Mouse (Mus musculus) cortical plate, adult 2 months (tissue): ENCODE measurements around the gene Fignl1.

Experiments
- CTCF ChIP-seq: fragments of 200-500 bp; IDR thresholded peaks from 2 replicates; pipeline ENCODE4 v1.5.1; 2011; ENCODE audit warnings: mild to moderate bottlenecking, control low read depth, low read length; ENCODE audit not compliant: insufficient read depth; ENCODE audit errors: extremely low read depth
- POLR2A ChIP-seq: fragments of 200-500 bp; IDR thresholded peaks from 2 replicates; pipeline ENCODE4 v1.6.1; 2011; ENCODE audit warnings: mild to moderate bottlenecking, low read length, control low read depth; ENCODE audit not compliant: insufficient read depth; ENCODE audit errors: extremely low read depth

- TF ChIP-seq POLR2A, result no peak
- TF ChIP-seq CTCF, result no peak
Measured at GRCm38 (mm10) chr11:11765414-11765813, 43.3 kb downstream of the Fignl1 start.
